Mouse (Mus musculus): ENCODE measurements around the gene Scn3a.

Scn3a gene

GRCm38 (mm10) chr2:65566793-65567787 is at the start of gene Scn3a:
Gene Scn3a, minus strand, starts transcription at chr2:65567627.
- DNase-seq: peak; percentile 41

GRCm38 (mm10) chr2:65611887-65612286 is 44.5 kb upstream of the Scn3a start:
- DNase-seq: no peak

GRCm38 (mm10) chr2:65607813-65608212 is 40.4 kb upstream of the Scn3a start:
- DNase-seq: no peak

GRCm38 (mm10) chr2:65587679-65588078 is 20.3 kb upstream of the Scn3a start:
- peak; percentile 68 for DNase-seq

GRCm38 (mm10) chr2:65567925-65568324 is 498 bp upstream of the Scn3a start:
- DNase-seq: no peak

- no peak for DNase-seq
Observed at GRCm38 (mm10) chr2:65563898-65564297, 3.5 kb downstream of the Scn3a start.

- DNase-seq: no peak
Observed at GRCm38 (mm10) chr2:65557719-65558118, 9.7 kb downstream of the Scn3a start.

GRCm38 (mm10) chr2:65554662-65555061 is 12.8 kb downstream of the Scn3a start:
- DNase-seq: no peak

GRCm38 (mm10) chr2:65553473-65553872 is 14.0 kb downstream of the Scn3a start:
- DNase-seq: no peak

- DNase-seq: no peak
Observed at GRCm38 (mm10) chr2:65552727-65553126, 14.7 kb downstream of the Scn3a start.

GRCm38 (mm10) chr2:65552222-65552621 is 15.2 kb downstream of the Scn3a start:
- DNase-seq: no peak

- no peak for DNase-seq
Observed at GRCm38 (mm10) chr2:65551736-65552135, 15.7 kb downstream of the Scn3a start.

GRCm38 (mm10) chr2:65550564-65550963 is 16.9 kb downstream of the Scn3a start:
- no peak for DNase-seq

GRCm38 (mm10) chr2:65548665-65549064 is 18.8 kb downstream of the Scn3a start:
- no peak for DNase-seq

GRCm38 (mm10) chr2:65547341-65547740 is 20.1 kb downstream of the Scn3a start:
- DNase-seq: no peak

- DNase-seq: no peak
Observed at GRCm38 (mm10) chr2:65542906-65543592, 24.4 kb downstream of the Scn3a start.

GRCm38 (mm10) chr2:65541781-65542180 is 25.6 kb downstream of the Scn3a start:
- no peak for DNase-seq

GRCm38 (mm10) chr2:65538436-65538835 is 29.0 kb downstream of the Scn3a start:
- no peak for DNase-seq

- no peak for DNase-seq
Observed at GRCm38 (mm10) chr2:65532127-65532854, 35.1 kb downstream of the Scn3a start.

GRCm38 (mm10) chr2:65529148-65529547 is 38.3 kb downstream of the Scn3a start:
- no peak for DNase-seq

- no peak for DNase-seq
Observed at GRCm38 (mm10) chr2:65516703-65517102, 50.7 kb downstream of the Scn3a start.

GRCm38 (mm10) chr2:65508217-65508616 is 59.2 kb downstream of the Scn3a start:
- DNase-seq: no peak

GRCm38 (mm10) chr2:65490450-65490849 is 77.0 kb downstream of the Scn3a start:
- DNase-seq: no peak

Data from right cerebral cortex, postnatal 25 days (tissue).